Mouse (Mus musculus) embryonic fibroblast, embryonic 13.5 days (primary cell): Measurements from ENCODE around the gene Mpo.

Experiments used
- CTCF ChIP-seq: IDR thresholded peaks from 2 replicates; pipeline ENCODE4 v1.5.1; 2011; ENCODE audit warnings: mild to moderate bottlenecking, control low read depth, low read length, moderate library complexity, borderline replicate concordance; ENCODE audit not compliant: insufficient read depth
- POLR2A ChIP-seq: IDR thresholded peaks from 2 replicates; pipeline ENCODE4 v1.6.1; 2011; ENCODE audit warnings: low read depth, mild to moderate bottlenecking, control low read depth, low read length, moderate library complexity

DNA sequence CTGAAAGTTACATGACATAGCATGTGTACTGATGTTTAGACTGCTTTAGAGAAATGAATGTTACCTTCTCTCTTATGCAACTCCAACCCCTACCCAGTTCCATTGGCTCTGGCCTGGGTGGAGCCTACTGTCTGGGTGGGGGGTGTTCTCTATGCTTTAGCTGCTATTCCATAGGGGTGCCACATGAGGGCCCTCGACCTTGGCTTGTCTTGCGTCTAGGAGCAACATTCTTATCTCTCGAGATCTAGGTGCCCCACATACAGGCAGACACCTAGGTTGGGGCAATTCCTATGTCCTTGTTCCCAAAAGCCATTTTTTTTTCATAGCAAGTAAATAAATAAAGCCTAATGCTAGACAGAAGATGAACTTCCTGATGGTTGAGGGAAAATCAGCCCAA lies 33.8 kb upstream of the Mpo start:
- TF ChIP-seq CTCF (no peak), POLR2A (no peak)
